Mouse (Mus musculus): ENCODE results near the gene Homer1. TPM values are rescaled to one million over a fixed set of nuclear protein-coding genes. Genes with fewer than 3 reads are reported as not detected.

Homer1 gene
- polyA plus RNA-seq, 1 experiment from 2014 or later, result 8.5 TPM

GRCm38 (mm10) chr13:93423224-93423623 is 123.8 kb downstream of the Homer1 start:
- no peaks in the 10 kb centered on the region for H3K27me3 ChIP-seq (replicated peaks; ENCODE audit: control insufficient read depth, insufficient read depth, low read length)
- no peaks in the 10 kb centered on the region for H3K4me1 ChIP-seq (replicated peaks; ENCODE audit: control insufficient read depth, insufficient read depth, low read length)
- H3K27ac ChIP-seq (ENCODE audit: low read depth, low read length), result no peak overlapping the region
- H3K9ac ChIP-seq (ENCODE audit: low read depth, low read length), result no peak overlapping the region
- no peaks in the 10 kb centered on the region for H3K9me3 ChIP-seq (ENCODE audit: control insufficient read depth, low read length)
- no peak overlapping the region for H3K4me2 ChIP-seq
- 84% methylated on average over 2 of the region's 2 CpGs for WGBS
- no peak for DNase-seq (ENCODE audit: low spot score)
- ATAC-seq (replicated peaks; ENCODE audit: low FRiP score), result no peak
- H3K36me3 ChIP-seq (ENCODE audit: control insufficient read depth, insufficient read depth, low read length), result no peaks in the 10 kb centered on the region
- no peak overlapping the region for H3K4me3 ChIP-seq (ENCODE audit: low read depth, low read length)

- no peak overlapping the region for H3K4me3 ChIP-seq (ENCODE audit: low read depth, low read length)
- H3K9ac ChIP-seq (ENCODE audit: low read depth, low read length), result no peak overlapping the region; the same call in none of the 2 replicates
- peak; percentile 96 for ATAC-seq (replicated peaks; ENCODE audit: low FRiP score)
- no peaks in the 10 kb centered on the region for H3K9me3 ChIP-seq (ENCODE audit: control insufficient read depth, low read length)
- peak overlapping the region; percentile 93 for H3K27ac ChIP-seq (ENCODE audit: low read depth, low read length)
- 66% methylated on average over 5 of the region's 5 CpGs for WGBS
- H3K36me3 ChIP-seq (ENCODE audit: control insufficient read depth, insufficient read depth, low read length), result no peaks in the 10 kb centered on the region
- H3K4me2 ChIP-seq, result peak overlapping the region; percentile 24
- no peak for DNase-seq (ENCODE audit: low spot score)
- H3K4me1 ChIP-seq (replicated peaks; ENCODE audit: control insufficient read depth, insufficient read depth, low read length), result peaks cover 11% of the 10 kb centered on the region
- no peaks in the 10 kb centered on the region for H3K27me3 ChIP-seq (replicated peaks; ENCODE audit: control insufficient read depth, insufficient read depth, low read length)
Measured at GRCm38 (mm10) chr13:93427920-93428876, 128.8 kb downstream of the Homer1 start.

GRCm38 (mm10) chr13:93429205-93429604 is 129.8 kb downstream of the Homer1 start:
- Histone ChIP-seq H3K36me3 (ENCODE audit: control insufficient read depth, insufficient read depth, low read length) (peaks cover 2% of the 10 kb centered on the region; the same call in 1 of the 2 replicates), H3K9me3 (ENCODE audit: control insufficient read depth, low read length) (no peaks in the 10 kb centered on the region), H3K4me1 (replicated peaks; ENCODE audit: control insufficient read depth, insufficient read depth, low read length) (peaks cover 11% of the 10 kb centered on the region), H3K4me3 (ENCODE audit: low read depth, low read length) (no peak overlapping the region), H3K9ac (ENCODE audit: low read depth, low read length) (no peak overlapping the region; the same call in 1 of the 2 replicates), H3K4me2 (no peak overlapping the region), H3K27ac (ENCODE audit: low read depth, low read length) (peak overlapping the region; percentile 93; the same call in 1 of the 2 replicates), H3K27me3 (replicated peaks; ENCODE audit: control insufficient read depth, insufficient read depth, low read length) (no peaks in the 10 kb centered on the region)
- ATAC-seq (replicated peaks; ENCODE audit: low FRiP score) (no peak), DNase-seq (ENCODE audit: low spot score) (no peak)
- 90% methylated on average over 1 of the region's 1 CpGs for WGBS

GRCm38 (mm10) chr13:93440167-93440566 is 140.7 kb downstream of the Homer1 start:
- no peak overlapping the region for H3K27ac ChIP-seq (ENCODE audit: low read depth, low read length)
- peak; percentile 49; the same call in 1 of the 2 replicates for ATAC-seq (replicated peaks; ENCODE audit: low FRiP score)
- H3K27me3 ChIP-seq (replicated peaks; ENCODE audit: control insufficient read depth, insufficient read depth, low read length), result no peaks in the 10 kb centered on the region
- peaks cover 12% of the 10 kb centered on the region; the same call in 1 of the 2 replicates for H3K36me3 ChIP-seq (ENCODE audit: control insufficient read depth, insufficient read depth, low read length)
- no peak overlapping the region for H3K4me3 ChIP-seq (ENCODE audit: low read depth, low read length)
- no peak for DNase-seq (ENCODE audit: low spot score)
- WGBS, result 72% methylated on average over 3 of the region's 3 CpGs
- no peaks in the 10 kb centered on the region for H3K9me3 ChIP-seq (ENCODE audit: control insufficient read depth, low read length)
- no peak overlapping the region for H3K4me2 ChIP-seq
- no peak overlapping the region for H3K9ac ChIP-seq (ENCODE audit: low read depth, low read length)
- no peaks in the 10 kb centered on the region for H3K4me1 ChIP-seq (replicated peaks; ENCODE audit: control insufficient read depth, insufficient read depth, low read length)

- Histone ChIP-seq H3K9me3 (ENCODE audit: control insufficient read depth, low read length) (no peaks in the 10 kb centered on the region), H3K4me3 (ENCODE audit: low read depth, low read length) (no peak overlapping the region), H3K27ac (ENCODE audit: low read depth, low read length) (no peak overlapping the region), H3K4me2 (no peak overlapping the region), H3K4me1 (replicated peaks; ENCODE audit: control insufficient read depth, insufficient read depth, low read length) (no peaks in the 10 kb centered on the region), H3K36me3 (ENCODE audit: control insufficient read depth, insufficient read depth, low read length) (peaks cover 8% of the 10 kb centered on the region; the same call in 1 of the 2 replicates), H3K27me3 (replicated peaks; ENCODE audit: control insufficient read depth, insufficient read depth, low read length) (no peaks in the 10 kb centered on the region), H3K9ac (ENCODE audit: low read depth, low read length) (no peak overlapping the region)
- no peak for DNase-seq (ENCODE audit: low spot score)
- WGBS, result 93% methylated on average over 6 of the region's 6 CpGs
- no peak for ATAC-seq (replicated peaks; ENCODE audit: low FRiP score)
Measured at GRCm38 (mm10) chr13:93453275-93453674, 153.8 kb downstream of the Homer1 start.

Other genes with a start within 250 kb of the Homer1 start
- gene Cmya5, start 154.9 kb upstream of the Homer1 start, polyA plus RNA-seq (2014; fragmentation: Nextera tagmentation; extraction: Ambion mirVana), result 0.04 and 0.12 TPM in 2 replicates
- gene Tent2, start 107.2 kb upstream of the Homer1 start, polyA plus RNA-seq (2014; fragmentation: Nextera tagmentation; extraction: Ambion mirVana), result 65.8 and 72.2 TPM in 2 replicates
- 2.8 and 3.4 TPM in 2 replicates for gene Jmy, start 200.2 kb downstream of the Homer1 start, polyA plus RNA-seq (2014; fragmentation: Nextera tagmentation; extraction: Ambion mirVana)